Mouse (Mus musculus) fat pad, adult 2 months (tissue): ENCODE measurements around the gene Hoxb5.

Experiments
- DNase-seq: peaks from one replicate; pipeline ENCODE4 v3.0.0-alpha.2; 2011; ENCODE audit warnings: low read depth, low spot score; ENCODE audit errors: extremely low read depth

Gene Hoxb5

DNA sequence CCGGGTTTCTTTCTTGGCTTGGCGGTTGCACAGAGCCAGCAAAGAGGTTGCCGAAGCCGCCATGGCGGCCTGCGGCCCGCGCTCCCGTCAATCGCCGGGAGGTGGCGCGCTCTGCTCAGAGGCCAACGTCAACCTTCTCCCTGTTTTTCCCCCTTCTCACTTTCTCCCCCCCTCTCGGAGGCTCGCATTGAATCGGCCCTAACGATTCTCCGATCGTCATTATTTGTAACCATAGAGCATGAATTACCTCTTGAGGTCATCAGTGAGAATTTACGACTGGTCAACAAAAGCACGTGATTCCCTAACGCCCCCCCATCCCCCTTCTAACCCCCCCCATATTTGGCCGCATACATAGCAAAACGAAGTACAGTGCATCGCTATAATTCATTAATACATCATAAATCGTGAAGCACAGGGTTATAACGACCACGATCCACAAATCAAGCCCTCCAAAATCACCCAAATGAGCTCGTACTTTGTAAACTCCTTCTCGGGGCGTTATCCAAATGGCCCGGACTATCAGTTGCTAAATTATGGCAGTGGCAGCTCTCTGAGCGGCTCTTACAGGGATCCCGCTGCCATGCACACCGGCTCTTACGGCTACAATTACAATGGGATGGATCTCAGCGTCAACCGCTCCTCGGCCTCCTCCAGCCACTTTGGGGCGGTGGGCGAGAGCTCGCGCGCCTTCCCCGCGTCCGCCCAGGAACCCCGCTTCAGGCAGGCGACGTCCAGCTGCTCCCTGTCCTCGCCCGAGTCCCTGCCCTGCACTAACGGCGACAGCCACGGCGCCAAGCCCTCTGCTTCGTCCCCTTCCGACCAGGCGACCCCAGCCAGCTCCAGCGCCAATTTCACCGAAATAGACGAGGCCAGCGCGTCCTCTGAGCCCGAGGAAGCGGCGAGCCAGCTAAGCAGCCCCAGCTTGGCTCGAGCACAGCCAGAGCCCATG, at the start of gene Hoxb5:
Gene Hoxb5, plus strand, starts transcription at position 186 of the 949 bp plus-strand sequence.
- DNase-seq = no peak

DNA sequence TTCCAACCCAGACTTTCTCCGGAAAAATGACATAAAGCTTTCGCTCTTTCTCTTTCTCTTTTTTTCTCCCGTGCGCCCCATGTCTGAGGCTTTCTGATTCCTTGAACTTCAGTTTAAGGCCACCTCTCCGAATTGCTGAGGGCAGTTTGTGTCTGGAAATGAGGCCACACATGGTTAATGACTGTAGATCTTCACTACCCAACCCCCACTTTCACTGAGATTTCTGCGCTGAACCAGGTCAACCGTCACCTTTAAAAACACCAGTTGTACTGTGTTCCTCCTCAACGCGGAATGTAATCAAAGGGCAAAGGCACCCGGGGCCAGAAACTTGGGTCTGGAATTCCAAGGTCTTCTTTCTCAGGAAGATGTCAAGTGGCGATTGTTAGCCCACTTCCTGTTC, 48.9 kb upstream of the Hoxb5 start:
- no peak for DNase-seq

DNA sequence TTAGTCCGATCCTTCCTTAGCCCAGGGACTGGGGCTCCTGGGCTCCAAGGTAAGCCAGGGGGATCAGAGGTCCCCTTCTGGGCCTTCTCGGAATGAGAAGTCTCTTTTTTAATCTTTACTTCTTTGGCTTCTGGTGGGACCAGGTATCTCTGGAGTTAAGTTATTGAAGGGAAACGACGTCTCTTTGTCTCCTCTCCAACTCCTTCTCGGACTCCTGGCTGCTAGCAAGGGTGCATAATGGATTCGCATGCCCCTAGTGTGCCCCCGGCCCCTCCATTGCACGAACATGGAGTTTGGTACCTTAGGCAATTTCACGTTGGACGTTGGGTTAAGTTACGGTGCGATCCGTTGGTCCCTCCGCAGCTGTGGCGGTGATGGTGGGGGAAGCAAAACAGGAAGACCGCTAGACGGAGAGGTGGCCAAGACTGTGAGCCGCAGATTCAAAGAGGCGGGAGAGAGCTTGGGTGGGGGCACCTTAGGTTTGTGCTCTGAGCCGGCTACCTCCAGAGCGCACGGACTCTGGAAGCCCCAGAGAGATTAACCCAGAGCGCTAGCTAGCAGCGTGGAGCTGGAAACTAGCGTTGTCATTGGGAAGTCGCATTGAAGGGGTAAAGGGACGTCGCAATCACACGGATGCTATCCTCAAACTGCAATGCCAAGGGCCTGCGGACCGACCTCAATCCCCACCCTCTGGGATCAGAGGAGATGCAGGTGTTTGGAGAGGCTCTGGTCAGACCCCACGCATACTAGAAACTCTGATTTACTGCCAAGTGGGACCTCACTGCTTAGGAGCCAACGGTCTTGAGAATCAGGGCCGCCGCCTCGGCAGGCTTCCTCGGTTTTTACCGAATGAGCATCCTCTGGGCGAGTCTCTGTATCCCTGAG, 47.8 kb upstream of the Hoxb5 start:
- DNase-seq = no peak

DNA sequence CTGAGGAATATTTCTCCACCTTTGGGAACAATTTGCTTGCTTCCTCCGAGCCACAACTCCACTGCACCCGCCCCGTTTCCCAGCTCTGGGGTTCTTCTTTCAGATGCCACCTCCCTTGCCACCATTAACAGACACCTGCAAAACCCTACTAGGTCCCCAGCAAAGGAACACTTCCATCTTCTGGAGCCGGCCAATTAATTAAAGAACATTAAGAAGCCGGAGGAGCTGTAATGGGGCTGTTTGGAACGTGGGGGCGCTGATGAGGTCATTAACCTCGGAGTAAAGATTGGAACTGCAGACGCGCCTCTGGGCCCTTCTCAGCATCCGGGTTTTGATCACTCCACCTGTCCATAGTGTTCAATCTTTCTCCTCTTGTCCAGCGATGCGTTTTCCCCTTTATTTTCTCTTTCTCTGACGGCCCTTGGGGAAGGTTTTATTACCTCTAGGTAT, 47.1 kb upstream of the Hoxb5 start:
- DNase-seq = no peak

DNA sequence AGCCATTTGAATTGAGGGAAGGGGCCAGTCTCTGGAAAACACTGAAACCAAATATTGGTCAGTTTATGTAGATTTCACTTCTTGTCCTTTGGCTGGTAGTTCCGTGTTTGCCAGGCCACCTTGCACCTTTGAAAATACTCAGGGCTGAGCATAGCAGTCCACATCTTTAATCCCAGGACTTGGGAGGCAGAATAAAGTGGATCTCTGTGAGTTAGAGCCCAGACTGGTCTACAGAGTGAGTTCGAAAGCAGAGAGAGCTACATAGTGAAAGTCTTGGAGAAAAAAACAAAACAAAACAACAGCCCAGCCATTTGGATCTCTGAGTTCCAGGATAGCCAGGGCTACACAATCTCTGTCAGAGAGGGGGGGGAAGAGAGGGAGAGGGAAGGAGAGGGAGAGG, 46.0 kb upstream of the Hoxb5 start:
- DNase-seq = no peak

DNA sequence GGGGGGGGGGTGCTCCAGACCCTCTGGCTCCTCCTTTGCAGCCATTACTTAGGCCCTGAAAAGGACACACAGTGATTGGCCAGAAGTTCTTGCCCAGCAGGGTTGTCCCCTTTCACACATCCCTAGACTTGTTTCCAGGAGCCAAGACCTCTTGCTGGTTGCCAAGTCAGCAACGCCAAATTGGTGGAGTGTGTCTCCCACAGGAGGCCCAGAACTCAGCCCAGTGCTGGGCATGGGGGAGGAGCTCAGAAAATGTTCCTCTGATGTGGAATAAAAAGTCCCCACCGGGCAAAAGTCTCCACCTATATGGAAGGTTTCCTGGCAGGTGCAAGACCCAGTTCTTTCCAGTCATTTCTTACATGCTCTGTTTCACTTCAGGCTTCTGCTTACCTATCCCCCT, 44.1 kb upstream of the Hoxb5 start:
- DNase-seq = no peak

DNA sequence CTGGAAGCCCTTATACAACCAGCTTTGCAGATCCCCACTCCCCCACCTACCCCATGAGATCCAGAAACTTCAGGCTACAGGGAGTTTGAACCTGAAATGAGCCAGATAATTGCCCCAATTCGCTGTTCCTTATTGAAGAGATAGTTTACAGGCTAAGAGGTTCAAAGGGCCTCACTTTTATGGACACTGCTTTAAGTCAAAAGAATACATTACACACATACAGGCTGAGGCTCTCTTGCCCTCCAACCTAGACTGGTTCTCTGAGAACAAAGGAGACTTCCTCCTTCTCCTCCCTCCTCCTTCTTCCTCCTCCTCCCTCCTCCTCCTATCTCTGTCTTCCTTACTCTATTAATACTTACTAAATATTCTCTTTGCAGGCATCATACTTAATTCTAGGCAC, 43.6 kb upstream of the Hoxb5 start:
- DNase-seq = no peak

DNA sequence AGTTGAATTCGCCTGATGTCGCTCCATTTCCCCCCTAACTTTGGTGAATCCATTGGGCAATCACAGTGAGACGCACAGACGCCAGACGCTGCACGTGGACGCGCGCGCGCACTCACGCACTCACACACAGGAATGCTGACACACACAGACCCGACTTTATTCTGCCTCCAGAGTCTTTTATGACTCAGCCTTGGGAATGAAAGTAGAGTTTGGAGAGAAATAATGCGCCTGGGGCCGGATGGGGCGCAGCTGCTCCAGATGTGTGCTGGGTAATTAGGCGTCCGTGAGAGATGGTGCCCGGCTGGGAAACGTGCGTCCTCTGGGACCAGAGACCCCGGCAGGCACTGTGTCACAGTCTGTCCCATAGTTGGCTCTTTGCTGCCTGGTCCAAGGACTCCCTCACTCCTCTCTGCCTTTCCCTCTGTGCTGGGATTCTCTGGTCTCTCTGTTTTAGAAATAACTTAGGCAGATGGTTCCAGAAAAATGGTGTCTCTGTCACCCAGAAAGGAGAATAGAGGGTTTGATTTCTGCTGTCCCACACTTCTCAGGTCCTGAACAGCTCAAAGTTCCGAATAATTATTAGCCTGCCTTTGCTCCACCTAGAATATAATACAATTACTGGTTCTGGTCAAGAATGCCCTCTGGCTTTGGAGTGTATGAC, 42.7 kb upstream of the Hoxb5 start:
- no peak for DNase-seq

DNA sequence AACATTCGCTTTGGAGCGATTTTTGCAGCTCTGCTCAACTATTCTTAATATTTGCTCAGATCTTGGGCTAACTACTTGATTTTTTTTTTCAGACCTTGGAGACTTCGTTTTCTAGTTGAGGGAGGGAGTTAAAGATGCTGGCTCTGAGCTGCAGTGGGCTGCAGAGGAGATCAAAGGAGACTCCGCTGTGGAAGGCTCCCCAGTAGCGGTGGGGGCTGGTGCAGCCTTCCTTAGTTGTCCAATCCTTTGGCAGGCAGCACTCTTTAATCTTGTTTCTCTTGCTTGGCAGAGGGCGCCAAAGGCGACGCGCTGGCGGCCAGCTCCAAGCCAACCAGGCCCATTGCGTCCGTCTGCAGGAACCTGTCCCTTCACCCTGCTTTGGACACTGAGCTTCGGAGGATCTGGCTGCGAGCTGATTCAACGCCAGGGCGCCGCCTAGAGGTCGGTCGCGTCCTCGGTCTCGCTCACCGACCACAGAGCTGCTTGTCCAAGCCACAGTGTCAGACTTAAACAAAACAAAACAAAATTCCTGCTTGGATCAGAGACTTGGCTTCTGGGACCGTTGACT, 41.7 kb upstream of the Hoxb5 start:
- DNase-seq = no peak

DNA sequence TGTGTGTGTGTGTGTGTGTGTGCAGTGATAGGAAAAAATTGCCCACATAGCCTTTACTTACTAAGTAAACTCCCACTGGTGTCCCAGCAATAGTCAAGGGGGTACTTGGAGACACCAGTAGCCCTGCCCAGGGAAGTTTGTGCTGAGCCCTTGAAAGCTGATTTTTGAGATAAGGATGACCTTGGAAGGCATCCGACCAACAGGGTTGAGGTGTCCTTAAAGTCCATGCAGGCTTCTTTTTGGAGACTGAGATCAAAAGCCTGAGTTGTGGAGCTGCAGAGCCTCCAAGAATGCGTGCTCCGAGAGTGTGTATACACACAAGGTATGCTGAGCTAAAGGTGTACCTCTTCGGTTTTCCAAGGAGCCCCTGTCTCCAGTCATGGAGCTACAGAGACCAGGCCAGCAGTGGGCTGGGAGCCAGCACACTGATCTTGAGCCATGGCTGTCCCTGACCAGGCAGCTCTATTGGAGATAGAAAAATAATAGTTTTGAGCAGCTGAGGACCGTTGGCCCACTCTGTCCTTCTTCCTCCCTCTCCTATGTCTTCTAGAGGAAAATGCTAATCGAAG, 40.8 kb upstream of the Hoxb5 start:
- no peak for DNase-seq

DNA sequence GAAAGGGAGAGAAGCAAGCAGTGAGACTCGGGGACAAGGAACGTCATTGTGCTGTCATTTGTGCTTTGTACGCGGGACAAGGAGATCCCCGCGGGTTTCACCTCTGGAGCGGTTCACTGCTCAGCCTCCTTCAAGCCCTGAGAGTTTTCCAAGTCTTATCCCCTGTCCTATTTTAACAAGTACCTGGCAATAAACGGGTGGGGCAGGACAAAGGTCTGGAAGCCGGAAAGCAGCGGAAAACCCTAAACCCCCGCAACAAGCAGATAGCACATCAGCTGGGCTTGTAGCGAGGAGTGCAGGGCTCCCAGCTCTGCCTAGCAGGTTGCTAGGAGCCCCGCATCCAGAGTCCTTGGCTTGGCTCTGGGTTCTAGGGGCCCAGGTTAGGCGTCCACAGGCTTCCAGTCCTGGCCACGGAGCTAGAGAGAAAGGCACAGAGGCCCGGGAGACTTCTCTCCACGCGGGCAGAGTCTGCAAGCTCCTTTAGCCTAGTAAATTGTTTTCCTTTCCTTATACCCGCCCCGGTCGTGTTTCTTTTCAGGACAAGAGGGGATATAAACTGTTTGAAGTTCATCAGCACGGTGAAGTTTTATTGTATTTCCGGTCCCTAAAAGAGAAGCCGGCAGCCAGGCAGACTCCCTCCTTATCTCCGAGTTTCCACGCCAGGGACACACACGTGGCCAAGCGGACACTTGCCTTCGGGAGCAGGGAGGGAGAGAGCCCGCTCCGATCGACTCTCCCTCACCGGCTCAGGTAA, 39.3 kb upstream of the Hoxb5 start:
- no peak for DNase-seq

DNA sequence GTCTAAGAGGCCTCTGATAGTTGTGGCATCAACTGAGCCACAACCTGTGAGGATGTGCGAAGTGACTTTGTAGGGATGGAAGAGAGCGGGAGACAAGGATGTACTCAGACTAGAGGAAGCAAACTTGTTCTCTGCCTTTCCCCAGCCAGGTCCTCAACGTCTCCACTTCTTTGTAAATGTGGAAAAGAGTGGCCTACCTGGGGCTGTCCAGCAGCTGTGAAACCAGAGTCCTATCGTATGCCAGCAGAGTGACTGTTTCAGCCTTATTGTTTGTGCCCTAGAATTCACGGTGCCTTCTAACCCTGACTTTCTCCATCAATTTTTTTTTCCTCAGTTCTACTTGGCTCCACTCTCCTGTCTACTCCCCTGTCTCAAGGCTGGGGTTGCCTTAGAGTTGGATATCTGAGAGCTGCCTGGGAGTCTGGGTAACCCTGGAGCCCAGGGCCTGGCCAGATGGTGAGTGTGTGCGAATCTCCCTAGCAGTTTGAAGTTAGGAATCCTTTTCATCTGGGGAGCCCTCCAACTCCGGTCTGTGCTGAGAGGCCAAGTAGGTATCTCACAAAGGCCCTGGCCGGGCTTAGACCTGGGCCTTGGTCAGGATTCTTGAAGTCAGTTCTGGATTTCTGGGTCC, 38.6 kb upstream of the Hoxb5 start:
- DNase-seq = no peak

DNA sequence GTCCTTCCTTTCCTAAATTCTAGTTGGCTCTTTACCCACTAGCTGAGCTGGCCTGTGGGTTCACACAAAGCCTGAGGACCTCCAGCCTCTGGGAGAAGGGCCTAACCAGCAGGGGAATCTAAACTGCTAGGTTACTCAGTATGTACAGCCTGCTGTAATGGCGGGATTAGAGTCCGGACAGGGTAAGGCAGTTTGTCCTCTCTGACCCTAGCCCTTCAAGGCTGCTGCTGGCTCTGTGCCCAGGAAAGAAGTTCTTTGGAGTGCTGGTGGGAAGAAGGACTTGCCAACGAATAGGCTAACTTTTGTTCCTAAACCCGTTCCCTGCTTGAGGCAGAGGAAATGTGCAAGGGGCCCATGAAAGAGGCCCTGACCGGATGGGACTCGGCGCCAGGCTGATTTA, 37.2 kb upstream of the Hoxb5 start:
- no peak for DNase-seq

DNA sequence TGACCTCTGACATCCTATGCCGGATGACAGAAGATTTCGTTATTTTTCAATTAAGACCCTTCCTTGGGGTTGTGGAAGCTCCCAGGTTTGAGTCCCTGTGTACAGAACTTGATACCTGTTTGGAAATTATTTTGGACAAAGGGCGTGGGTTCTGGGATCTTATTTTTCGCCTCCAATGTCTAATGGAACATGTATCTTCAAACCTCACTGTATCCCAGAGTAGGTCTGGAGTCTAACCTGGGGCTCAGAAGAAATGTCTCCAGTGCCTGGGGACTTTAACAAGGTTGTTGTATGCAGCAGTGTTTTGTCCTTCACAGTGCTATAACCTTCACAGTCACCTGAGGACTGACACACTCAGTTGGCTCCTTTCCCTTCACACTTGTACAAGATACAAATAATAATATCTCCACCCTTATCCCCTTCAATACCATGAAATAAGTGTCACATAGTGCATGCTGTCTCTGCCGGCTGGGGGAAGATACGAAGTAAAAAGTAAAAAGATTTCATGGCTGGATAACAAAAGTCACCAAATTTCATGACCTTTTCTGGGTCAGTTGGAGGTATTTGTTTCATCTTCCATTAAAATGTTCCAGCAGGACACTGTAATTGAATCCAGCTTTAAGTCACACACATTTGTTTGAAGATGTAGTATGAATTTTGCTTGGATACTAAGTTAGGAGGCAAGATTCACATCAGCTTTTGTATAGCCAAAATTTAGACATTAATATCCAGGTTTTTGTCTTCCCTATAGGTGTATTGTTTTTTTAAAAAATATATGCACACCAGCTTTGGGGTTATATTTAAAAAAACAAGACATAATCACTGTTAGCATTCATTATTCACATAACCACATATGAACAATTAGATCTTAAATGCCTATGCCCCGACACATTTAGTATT, 35.9 kb upstream of the Hoxb5 start:
- no peak for DNase-seq

DNA sequence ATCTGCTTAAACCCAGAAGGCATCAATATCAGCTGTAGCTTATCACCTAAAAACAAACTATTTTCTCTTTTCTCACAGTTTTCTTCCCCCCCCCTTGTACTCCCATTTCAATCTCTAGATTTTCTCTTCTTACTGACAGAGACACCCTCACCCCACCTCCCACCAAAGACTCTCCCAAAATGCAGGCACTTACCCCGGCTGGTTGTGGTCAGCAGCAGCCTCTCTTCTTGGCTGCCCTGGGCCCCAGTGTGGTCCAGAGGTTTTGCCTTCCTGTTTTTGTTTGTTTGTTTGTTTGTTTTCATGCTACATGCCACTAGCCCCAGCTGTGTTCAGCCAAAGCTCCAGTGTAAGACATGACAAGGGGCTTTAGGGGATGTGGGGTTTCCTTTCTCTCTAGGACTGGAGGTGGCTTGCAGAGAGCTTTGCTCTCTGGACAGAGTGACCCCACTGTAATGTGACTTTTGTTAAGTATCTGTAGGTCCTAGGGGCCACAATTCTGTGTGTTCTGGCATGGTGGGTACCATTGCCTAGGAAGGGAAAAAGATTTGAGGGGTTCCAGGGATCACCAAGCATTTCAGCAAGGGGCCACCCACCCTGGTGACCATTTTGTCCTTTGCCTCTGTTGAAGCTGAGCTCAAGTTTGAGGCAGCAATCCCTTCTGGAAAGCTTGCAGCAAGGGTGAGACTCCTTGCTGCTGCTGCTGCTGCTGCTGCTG, 34.9 kb upstream of the Hoxb5 start:
- no peak for DNase-seq

DNA sequence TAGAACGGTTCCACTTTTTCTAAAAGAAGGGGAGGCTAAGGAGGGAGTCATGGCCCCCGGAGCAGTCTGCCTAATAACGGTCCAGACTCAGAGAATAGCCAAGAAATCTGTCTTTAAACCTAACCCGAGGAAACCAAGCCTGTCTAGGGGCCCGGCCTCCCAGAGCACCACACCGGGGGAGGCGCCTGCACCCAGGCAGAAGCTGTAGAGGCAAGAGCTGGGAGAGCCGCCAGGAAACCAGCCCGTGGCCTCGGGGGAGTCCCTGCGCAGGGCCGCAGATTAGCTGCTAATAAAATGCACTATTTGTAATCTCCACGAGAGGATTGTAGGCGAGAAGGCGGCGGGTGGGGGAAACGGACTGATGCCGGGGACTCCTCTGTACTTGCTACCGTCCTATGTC, 33.3 kb upstream of the Hoxb5 start:
- DNase-seq = no peak

DNA sequence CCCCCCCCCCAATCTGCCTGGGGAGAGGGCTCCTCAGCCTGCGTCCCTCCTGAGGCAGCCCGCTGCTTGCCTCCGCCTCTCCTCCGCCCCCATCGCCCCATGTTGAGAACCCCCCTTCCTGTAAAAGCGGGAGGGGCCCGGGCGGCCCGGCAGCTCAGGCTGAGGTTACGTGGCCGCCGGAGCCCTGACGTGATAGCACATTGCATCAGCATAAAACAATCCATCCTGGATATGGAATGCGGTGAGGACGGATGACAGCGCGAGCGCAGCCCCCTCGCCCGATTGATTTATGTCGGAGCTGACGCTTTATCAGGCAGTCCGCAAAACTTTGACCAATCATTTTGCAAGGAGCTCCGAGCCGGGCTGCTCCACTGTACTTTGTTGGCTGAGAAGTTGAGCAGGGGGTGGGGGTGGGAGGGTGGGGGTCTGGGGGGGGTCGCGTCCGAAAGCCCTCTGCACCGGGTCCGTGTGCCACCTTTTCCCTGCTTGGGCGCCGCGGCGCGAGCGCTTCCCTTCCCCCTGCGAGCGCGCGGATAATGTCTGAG, 32.1 kb upstream of the Hoxb5 start, which contains the start of gene Hoxb9:
Gene Hoxb9, plus strand, starts transcription at position 462 of the 545 bp plus-strand sequence.
- no peak for DNase-seq
